Mouse (Mus musculus): ENCODE data around the gene Klk1b11.
"Not testable (repeated sequence)": the region's sequence is repeated elsewhere in the genome, so short reads cannot be mapped to it uniquely, and the experiment has no call there.

Klk1b11 gene

GRCm38 (mm10) chr7:43995577-43995976, at the start of gene Klk1b11:
Gene Klk1b11, plus strand, starts transcription at chr7:43995877.
- not testable (repeated sequence) for DNase-seq

DNA sequence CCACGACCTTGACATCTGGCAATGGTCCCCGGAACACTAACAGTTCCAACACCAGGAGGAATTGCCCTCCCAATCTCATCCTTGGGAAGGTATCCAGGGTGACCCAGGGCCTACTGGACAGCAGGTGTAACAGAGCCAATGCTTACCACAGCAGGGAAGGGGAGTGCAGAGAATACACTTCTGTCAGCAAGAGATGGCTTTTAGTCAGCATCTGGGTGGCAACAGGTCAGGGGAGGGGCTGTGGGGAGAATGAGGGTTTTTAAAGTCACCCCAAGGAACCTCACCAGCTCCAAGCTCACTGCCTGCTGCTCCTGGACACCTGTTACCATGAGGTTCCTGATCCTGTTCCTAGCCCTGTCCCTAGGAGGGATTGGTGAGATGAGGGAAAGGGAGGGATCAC, 45.3 kb upstream of the Klk1b11 start, which contains the start of gene Klk1b8:
Gene Klk1b8 (plus strand): TSS at position 301 of the 400 bp plus-strand sequence.
- no peak for DNase-seq

DNA sequence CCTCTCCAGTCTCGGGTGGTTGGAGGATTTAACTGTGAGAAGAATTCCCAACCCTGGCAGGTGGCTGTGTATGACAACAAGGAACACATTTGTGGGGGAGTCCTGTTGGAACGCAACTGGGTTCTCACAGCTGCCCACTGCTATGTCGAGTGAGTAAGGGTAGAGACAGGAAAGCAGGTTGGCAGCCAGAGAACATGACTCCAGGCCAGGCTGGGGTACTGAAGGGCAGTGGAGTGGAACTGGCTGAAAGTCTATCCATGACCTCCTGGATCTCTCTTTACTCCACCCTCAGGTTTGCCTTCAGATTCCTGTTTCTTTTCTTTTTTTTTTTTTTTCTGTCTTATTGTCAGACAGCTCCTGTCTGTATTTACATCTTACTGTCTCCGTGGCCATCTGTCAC, 43.0 kb upstream of the Klk1b11 start:
- no peak for DNase-seq

- DNase-seq = no peak
Measured at GRCm38 (mm10) chr7:43966451-43966850, 29.2 kb upstream of the Klk1b11 start, which contains the start of gene Klk1b1. Gene Klk1b1, plus strand, starts transcription at chr7:43966751.

GRCm38 (mm10) chr7:43967058-43967457, 28.6 kb upstream of the Klk1b11 start:
- no peak for DNase-seq

GRCm38 (mm10) chr7:43967612-43968011, 28.1 kb upstream of the Klk1b11 start:
- DNase-seq = no peak

GRCm38 (mm10) chr7:43975761-43976160, 19.9 kb upstream of the Klk1b11 start, which contains the start of gene Klk1b9:
Gene Klk1b9, plus strand, starts transcription at chr7:43976061.
- not testable (repeated sequence) for DNase-seq

DNA sequence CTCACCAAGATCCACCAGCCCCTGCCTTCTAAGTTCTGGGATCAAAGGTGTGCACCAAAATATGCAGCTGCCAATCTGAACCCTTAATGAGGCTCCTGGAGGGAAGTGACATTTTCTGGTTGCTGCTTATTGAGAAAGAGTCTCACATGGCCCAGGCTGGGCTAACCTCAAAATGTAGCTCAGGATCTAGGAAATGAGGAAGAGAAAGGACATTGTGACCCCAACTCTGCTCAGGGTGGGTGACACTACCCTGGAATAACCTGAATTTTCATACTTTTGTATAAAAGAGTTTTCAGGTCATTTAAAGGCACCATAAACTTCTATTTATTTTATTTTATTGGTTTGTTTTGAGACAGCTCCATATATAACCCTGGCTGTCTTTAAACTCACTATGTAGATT, 10.0 kb upstream of the Klk1b11 start:
- DNase-seq = no peak

DNA sequence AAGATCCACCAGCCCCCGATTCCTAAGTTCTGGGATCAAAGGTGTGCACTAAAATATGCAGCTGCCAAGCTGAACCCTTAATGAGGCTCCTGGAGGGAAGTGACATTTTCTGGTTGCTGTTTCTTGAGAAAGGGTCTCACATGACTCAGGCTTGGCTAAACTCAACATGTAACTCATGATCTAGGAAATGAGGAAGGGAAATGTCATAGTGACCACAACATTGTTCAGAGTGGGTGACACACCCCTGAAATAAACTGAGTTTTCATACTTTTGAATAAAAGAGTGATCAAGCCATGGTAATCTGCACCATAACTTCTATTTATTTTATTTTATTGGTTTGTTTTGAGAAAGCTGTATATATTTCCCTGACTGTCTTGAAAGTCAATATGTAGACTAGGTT, 856 bp upstream of the Klk1b11 start:
- not testable (repeated sequence) for DNase-seq

DNA sequence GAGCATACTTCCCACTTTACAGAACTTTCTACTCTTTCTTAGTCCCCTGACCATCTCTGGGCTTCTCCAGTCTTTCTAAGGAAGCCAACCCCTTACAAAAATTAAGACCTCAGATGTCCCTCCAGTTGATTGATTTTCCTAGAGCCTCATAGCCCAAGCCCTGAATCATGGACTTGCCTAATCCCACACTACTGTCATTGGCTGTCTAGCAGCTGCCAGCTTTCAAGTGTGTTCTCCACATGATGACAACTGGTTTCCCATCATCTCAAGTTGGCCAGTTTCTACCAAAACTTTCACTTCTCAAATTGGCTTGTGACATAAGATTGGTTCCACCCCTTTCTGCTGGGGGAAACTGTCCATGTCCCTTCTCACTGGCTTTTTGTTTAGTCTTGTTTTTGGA, 9.2 kb downstream of the Klk1b11 start:
- no peak for DNase-seq

DNA sequence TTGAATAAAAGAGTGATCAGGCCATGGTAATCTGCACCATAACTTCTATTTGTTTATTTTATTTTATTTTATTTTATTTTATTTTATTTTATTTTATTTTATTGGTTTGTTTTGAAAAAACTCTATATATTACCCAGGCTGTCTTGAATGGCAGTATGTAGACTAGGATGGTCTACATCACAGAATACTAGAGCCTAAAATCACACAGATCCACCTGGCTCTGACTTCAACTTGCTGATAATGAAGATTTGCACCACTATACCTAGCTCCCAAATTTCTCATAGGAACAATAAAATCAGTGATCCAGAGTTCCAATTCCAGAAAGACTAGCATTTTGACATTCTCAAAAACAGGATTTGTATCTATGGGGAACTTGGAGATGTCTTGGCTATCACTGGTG, 16.2 kb downstream of the Klk1b11 start, which contains the start of gene Klk1b26:
Gene Klk1b26 (plus strand): TSS at position 301 of the 400 bp plus-strand sequence.
- DNase-seq = not testable (repeated sequence)

- not testable (repeated sequence) for DNase-seq
Measured at GRCm38 (mm10) chr7:44014666-44015065, 19.0 kb downstream of the Klk1b11 start.

DNA sequence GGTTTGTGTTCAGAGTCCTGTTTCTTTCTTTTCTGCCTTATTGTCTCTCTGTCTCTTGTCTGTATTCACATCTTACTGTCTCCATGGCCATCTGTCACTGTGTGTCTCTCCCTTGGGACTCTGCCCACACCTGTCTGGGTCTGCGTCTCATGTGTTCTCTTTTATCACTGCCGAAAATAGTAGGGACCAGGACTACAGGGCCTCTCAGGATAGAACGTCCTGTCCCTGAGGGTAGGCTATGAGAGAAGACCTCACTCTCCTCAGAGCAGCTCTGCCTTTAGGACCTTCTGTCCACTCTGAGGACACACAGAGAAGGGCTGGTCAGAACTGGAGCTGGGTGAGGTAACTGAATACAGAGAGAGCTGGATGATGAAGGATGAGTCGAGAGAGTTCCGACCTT, 19.4 kb downstream of the Klk1b11 start:
- DNase-seq = no peak
